Mouse (Mus musculus): Measurements from ENCODE around the gene Olfr1113. TPM values are rescaled to one million over a fixed set of nuclear protein-coding genes. Genes with fewer than 3 reads are reported as not detected.
"Not testable (repeated sequence)": the region's sequence is repeated elsewhere in the genome, so short reads cannot be mapped to it uniquely, and the experiment has no call there.

Gene Olfr1113
- polyA plus RNA-seq (2012; fragmentation: generic; extraction: Trizol) = not detected

GRCm38 (mm10) chr2:87208670-87209069 lies at the start of gene Olfr1113:
TSS of gene Olfr1113 (plus strand) at chr2:87208970.
- no peaks in the 10 kb centered on the region for H3K27me3 ChIP-seq (ENCODE audit: control insufficient read depth, insufficient read depth, insufficient read length)
- H3K4me3 ChIP-seq = no peak within 1 kb of the TSS
- no peak within 1 kb of the TSS for H3K4me2 ChIP-seq (ENCODE audit: low read depth)
- H3ac ChIP-seq (ENCODE audit: control insufficient read depth, insufficient read length) = no peak within 1 kb of the TSS
- H3K79me2 ChIP-seq (ENCODE audit: control insufficient read depth, insufficient read depth) = no peaks in the 10 kb centered on the region
- TF ChIP-seq E2F4 (IDR thresholded peaks at IDR 0.05; ENCODE audit: insufficient read depth) (no peak), CEBPB (IDR thresholded peaks at IDR 0.05; ENCODE audit: insufficient read depth, poor library complexity, severe bottlenecking) (no peak), TCF12 (IDR thresholded peaks at IDR 0.05; ENCODE audit: insufficient read depth, poor library complexity, severe bottlenecking) (no peak), TCF3 (IDR thresholded peaks at IDR 0.05; ENCODE audit: insufficient read length, low read depth) (no peak), MYOD1 (IDR thresholded peaks at IDR 0.05; ENCODE audit: control insufficient read depth in 1 of 3, insufficient read length in 2 of 3, low read depth in 2 of 3) (no peak), SRF (IDR thresholded peaks at IDR 0.05; ENCODE audit: control insufficient read depth, insufficient read length, low read depth) (no peak), POLR2AphosphoS2 (IDR thresholded peaks at IDR 0.05; ENCODE audit: insufficient read length, low read depth) (no peak), REST (IDR thresholded peaks at IDR 0.05; ENCODE audit: insufficient read depth, insufficient read length) (no peak), MYOG (IDR thresholded peaks at IDR 0.05; ENCODE audit: control insufficient read depth in 1 of 3, insufficient read depth in 1 of 3, insufficient read length in 2 of 3, low read depth in 2 of 3) (no peak), USF1 (IDR thresholded peaks at IDR 0.05; ENCODE audit: low read depth) (no peak), MAX (IDR thresholded peaks at IDR 0.05; ENCODE audit: low read depth) (no peak), POLR2A (IDR thresholded peaks at IDR 0.05; ENCODE audit: insufficient read length, low read depth) (no peak)
- no peaks in the 10 kb centered on the region for H3K36me3 ChIP-seq (ENCODE audit: control insufficient read depth, insufficient read depth)

GRCm38 (mm10) chr2:87167731-87168130 lies 41.0 kb upstream of the Olfr1113 start:
- H3K27me3 ChIP-seq (ENCODE audit: control insufficient read depth, insufficient read depth, insufficient read length); H3K36me3 ChIP-seq (ENCODE audit: control insufficient read depth, insufficient read depth); H3K4me3 ChIP-seq; H3ac ChIP-seq (ENCODE audit: control insufficient read depth, insufficient read length); H3K79me2 ChIP-seq (ENCODE audit: control insufficient read depth, insufficient read depth); H3K4me2 ChIP-seq (ENCODE audit: low read depth): not testable (repeated sequence)

GRCm38 (mm10) chr2:87187498-87187897 lies 21.3 kb upstream of the Olfr1113 start, which contains the start of gene Olfr1112:
TSS of gene Olfr1112 (plus strand) at chr2:87187798.
- TF ChIP-seq REST (IDR thresholded peaks at IDR 0.05; ENCODE audit: insufficient read depth, insufficient read length) (no peak), TCF3 (IDR thresholded peaks at IDR 0.05; ENCODE audit: insufficient read length, low read depth) (no peak), CEBPB (IDR thresholded peaks at IDR 0.05; ENCODE audit: insufficient read depth, poor library complexity, severe bottlenecking) (no peak), MYOG (IDR thresholded peaks at IDR 0.05; ENCODE audit: control insufficient read depth in 1 of 3, insufficient read depth in 1 of 3, insufficient read length in 2 of 3, low read depth in 2 of 3) (no peak), TCF12 (IDR thresholded peaks at IDR 0.05; ENCODE audit: insufficient read depth, poor library complexity, severe bottlenecking) (no peak), POLR2AphosphoS2 (IDR thresholded peaks at IDR 0.05; ENCODE audit: insufficient read length, low read depth) (no peak), USF1 (IDR thresholded peaks at IDR 0.05; ENCODE audit: low read depth) (no peak), MYOD1 (IDR thresholded peaks at IDR 0.05; ENCODE audit: control insufficient read depth in 1 of 3, insufficient read length in 2 of 3, low read depth in 2 of 3) (no peak), E2F4 (IDR thresholded peaks at IDR 0.05; ENCODE audit: insufficient read depth) (no peak), MAX (IDR thresholded peaks at IDR 0.05; ENCODE audit: low read depth) (no peak), SRF (IDR thresholded peaks at IDR 0.05; ENCODE audit: control insufficient read depth, insufficient read length, low read depth) (no peak), POLR2A (IDR thresholded peaks at IDR 0.05; ENCODE audit: insufficient read length, low read depth) (no peak)
- no peak within 1 kb of the TSS for H3ac ChIP-seq (ENCODE audit: control insufficient read depth, insufficient read length)
- no peaks in the 10 kb centered on the region for H3K27me3 ChIP-seq (ENCODE audit: control insufficient read depth, insufficient read depth, insufficient read length)
- H3K4me2 ChIP-seq (ENCODE audit: low read depth) = no peak within 1 kb of the TSS
- H3K79me2 ChIP-seq (ENCODE audit: control insufficient read depth, insufficient read depth) = no peaks in the 10 kb centered on the region
- H3K4me3 ChIP-seq = no peak within 1 kb of the TSS
- H3K36me3 ChIP-seq (ENCODE audit: control insufficient read depth, insufficient read depth) = no peaks in the 10 kb centered on the region

GRCm38 (mm10) chr2:87247713-87248112 lies 38.9 kb downstream of the Olfr1113 start, which contains the start of gene Olfr1115:
TSS of gene Olfr1115 (plus strand) at chr2:87248013.
- Histone ChIP-seq H3K36me3 (ENCODE audit: control insufficient read depth, insufficient read depth) (no peaks in the 10 kb centered on the region), H3K79me2 (ENCODE audit: control insufficient read depth, insufficient read depth) (no peaks in the 10 kb centered on the region), H3K27me3 (ENCODE audit: control insufficient read depth, insufficient read depth, insufficient read length) (no peaks in the 10 kb centered on the region), H3K4me3 (no peak within 1 kb of the TSS), H3ac (ENCODE audit: control insufficient read depth, insufficient read length) (no peak within 1 kb of the TSS), H3K4me2 (ENCODE audit: low read depth) (no peak within 1 kb of the TSS)
- no peak for TF ChIP-seq POLR2A (IDR thresholded peaks at IDR 0.05; ENCODE audit: insufficient read length, low read depth)
- TF ChIP-seq SRF (IDR thresholded peaks at IDR 0.05; ENCODE audit: control insufficient read depth, insufficient read length, low read depth) = no peak
- TF ChIP-seq E2F4 (IDR thresholded peaks at IDR 0.05; ENCODE audit: insufficient read depth) = no peak
- no peak for TF ChIP-seq CEBPB (IDR thresholded peaks at IDR 0.05; ENCODE audit: insufficient read depth, poor library complexity, severe bottlenecking)
- no peak for TF ChIP-seq TCF3 (IDR thresholded peaks at IDR 0.05; ENCODE audit: insufficient read length, low read depth)
- TF ChIP-seq REST (IDR thresholded peaks at IDR 0.05; ENCODE audit: insufficient read depth, insufficient read length) = no peak
- no peak for TF ChIP-seq MYOD1 (IDR thresholded peaks at IDR 0.05; ENCODE audit: control insufficient read depth in 1 of 3, insufficient read length in 2 of 3, low read depth in 2 of 3)
- TF ChIP-seq TCF12 (IDR thresholded peaks at IDR 0.05; ENCODE audit: insufficient read depth, poor library complexity, severe bottlenecking) = no peak
- TF ChIP-seq MAX (IDR thresholded peaks at IDR 0.05; ENCODE audit: low read depth) = no peak
- no peak for TF ChIP-seq MYOG (IDR thresholded peaks at IDR 0.05; ENCODE audit: control insufficient read depth in 1 of 3, insufficient read depth in 1 of 3, insufficient read length in 2 of 3, low read depth in 2 of 3)
- TF ChIP-seq USF1 (IDR thresholded peaks at IDR 0.05; ENCODE audit: low read depth) = no peak

Other genes with a start within 250 kb of the Olfr1113 start
- gene Olfr1099, start 248.3 kb upstream of the Olfr1113 start, polyA plus RNA-seq (2012; fragmentation: generic; extraction: Trizol) = not detected
- gene Olfr1100, start 229.0 kb upstream of the Olfr1113 start, polyA plus RNA-seq (2012; fragmentation: generic; extraction: Trizol) = not detected
- gene Olfr1101, start 217.7 kb upstream of the Olfr1113 start, polyA plus RNA-seq (2012; fragmentation: generic; extraction: Trizol) = not detected
- gene Olfr1102, start 210.6 kb upstream of the Olfr1113 start, polyA plus RNA-seq (2012; fragmentation: generic; extraction: Trizol) = not detected
- gene Olfr1104, start 181.9 kb upstream of the Olfr1113 start, polyA plus RNA-seq (2012; fragmentation: generic; extraction: Trizol) = not detected
- gene Olfr1105, start 172.4 kb upstream of the Olfr1113 start, polyA plus RNA-seq (2012; fragmentation: generic; extraction: Trizol) = not detected
- gene Olfr1106, start 156.7 kb upstream of the Olfr1113 start, polyA plus RNA-seq (2012; fragmentation: generic; extraction: Trizol) = not detected
- gene Olfr1107, start 133.2 kb upstream of the Olfr1113 start, polyA plus RNA-seq (2012; fragmentation: generic; extraction: Trizol) = not detected
- not detected for gene Olfr1109, start 113.0 kb upstream of the Olfr1113 start, polyA plus RNA-seq (2012; fragmentation: generic; extraction: Trizol)
- not detected for gene Olfr259, start 94.4 kb upstream of the Olfr1113 start, polyA plus RNA-seq (2012; fragmentation: generic; extraction: Trizol)
- gene Olfr1110, start 68.7 kb upstream of the Olfr1113 start, polyA plus RNA-seq (2012; fragmentation: generic; extraction: Trizol) = not detected
- not detected for gene Olfr1111, start 56.3 kb upstream of the Olfr1113 start, polyA plus RNA-seq (2012; fragmentation: generic; extraction: Trizol)
- gene Olfr1112, start 21.2 kb upstream of the Olfr1113 start, polyA plus RNA-seq (2012; fragmentation: generic; extraction: Trizol) = not detected
- gene Olfr1115, start 39.0 kb downstream of the Olfr1113 start, polyA plus RNA-seq (2012; fragmentation: generic; extraction: Trizol) = not detected
- not detected for gene Olfr1116, start 58.6 kb downstream of the Olfr1113 start, polyA plus RNA-seq (2012; fragmentation: generic; extraction: Trizol)
- not detected for gene Olfr1118, start 98.6 kb downstream of the Olfr1113 start, polyA plus RNA-seq (2012; fragmentation: generic; extraction: Trizol)
- gene Olfr1120, start 145.8 kb downstream of the Olfr1113 start, polyA plus RNA-seq (2012; fragmentation: generic; extraction: Trizol) = not detected
- not detected for gene Olfr1121, start 160.9 kb downstream of the Olfr1113 start, polyA plus RNA-seq (2012; fragmentation: generic; extraction: Trizol)
- not detected for gene Olfr1122, start 176.9 kb downstream of the Olfr1113 start, polyA plus RNA-seq (2012; fragmentation: generic; extraction: Trizol)
- gene Olfr1123, start 207.7 kb downstream of the Olfr1113 start, polyA plus RNA-seq (2012; fragmentation: generic; extraction: Trizol) = not detected
- not detected for gene Olfr1124, start 221.3 kb downstream of the Olfr1113 start, polyA plus RNA-seq (2012; fragmentation: generic; extraction: Trizol)
- not detected for gene Olfr1126, start 245.0 kb downstream of the Olfr1113 start, polyA plus RNA-seq (2012; fragmentation: generic; extraction: Trizol)